Mouse (Mus musculus) MN1 (cell line): ENCODE results near the gene Cables2.

Experiments
- DNase-seq: peaks from one replicate; pipeline ENCODE4 v3.0.0-alpha.2; 2016; ENCODE audit warnings: low spot score

Cables2 gene

DNA sequence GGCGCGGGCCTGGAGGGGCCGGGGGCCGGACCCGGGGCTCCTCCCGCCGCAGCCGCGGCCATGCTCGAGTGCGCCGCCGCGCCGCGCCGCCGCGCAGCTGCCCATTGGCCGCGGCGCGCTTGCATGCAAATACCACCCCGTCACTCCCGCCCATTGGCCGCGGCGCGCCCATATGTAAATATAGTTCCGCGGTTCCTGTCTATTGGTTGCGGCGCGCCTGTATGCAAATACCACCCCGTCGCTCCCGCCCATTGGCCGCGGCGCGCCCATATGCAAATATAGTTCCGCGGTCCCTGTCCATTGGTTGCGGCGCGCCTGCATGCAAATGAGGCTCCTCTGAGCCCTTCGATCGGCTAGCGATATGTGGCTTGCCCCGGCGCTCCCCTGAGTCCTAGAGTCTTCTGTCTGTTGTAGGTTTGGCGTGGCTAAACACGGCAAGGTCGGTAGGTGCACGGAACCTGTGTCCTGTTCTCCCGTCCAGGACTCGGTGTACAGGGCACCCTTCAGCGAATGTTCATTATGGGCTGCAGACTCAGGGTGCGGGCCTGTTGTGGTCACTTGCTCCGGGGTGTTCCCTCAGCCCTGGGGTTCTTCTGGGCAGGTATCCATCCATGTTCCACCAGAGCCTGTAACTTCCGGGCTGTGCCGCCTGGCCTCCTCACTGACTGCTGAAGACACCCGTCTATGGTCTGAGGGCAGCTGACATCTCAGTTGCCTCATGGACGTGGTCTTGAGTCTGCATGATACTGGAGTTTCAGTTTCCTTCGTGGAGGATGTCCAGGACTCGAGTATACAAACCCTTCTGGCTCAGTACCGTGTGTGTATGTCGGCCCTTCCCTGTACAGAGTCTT is at the start of gene Cables2:
Gene Cables2 (minus strand): TSS at position 103 of the 851 bp plus-strand sequence.
- peak; percentile 99 for DNase-seq

DNA sequence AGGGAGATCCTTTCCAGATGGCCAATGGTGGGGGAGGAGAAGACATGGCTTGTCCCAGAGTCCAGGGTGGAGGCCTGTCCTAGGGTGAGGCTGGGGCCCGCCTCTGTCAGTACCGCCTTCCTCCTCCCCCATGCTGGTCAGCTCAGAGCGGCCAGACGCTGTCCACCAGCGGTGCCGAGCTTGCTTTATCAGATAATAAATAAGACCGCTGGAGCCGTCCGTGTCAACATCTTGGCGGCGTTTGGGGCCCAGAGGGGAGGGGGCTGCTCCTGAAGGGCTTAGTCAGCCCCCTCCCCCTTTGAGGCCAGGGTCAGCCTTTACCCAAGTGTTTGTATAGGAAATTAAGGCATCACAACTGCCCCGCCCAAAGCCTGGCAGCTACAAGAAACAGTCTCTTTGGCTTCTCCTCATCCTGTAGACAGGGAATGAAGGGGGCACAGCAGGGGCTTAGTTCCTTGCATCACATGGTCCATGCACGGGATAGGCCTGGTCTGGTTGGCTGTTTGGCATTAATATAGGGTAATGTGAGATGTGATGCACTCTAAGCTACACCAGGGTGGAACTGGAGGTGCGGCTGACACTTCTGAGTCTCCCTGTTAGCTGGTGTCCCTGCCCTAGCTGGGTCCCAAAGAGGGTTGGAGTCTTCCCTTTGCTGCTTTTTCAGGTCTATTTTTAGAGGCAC is 49.5 kb upstream of the Cables2 start:
- DNase-seq, result peak; percentile 63

DNA sequence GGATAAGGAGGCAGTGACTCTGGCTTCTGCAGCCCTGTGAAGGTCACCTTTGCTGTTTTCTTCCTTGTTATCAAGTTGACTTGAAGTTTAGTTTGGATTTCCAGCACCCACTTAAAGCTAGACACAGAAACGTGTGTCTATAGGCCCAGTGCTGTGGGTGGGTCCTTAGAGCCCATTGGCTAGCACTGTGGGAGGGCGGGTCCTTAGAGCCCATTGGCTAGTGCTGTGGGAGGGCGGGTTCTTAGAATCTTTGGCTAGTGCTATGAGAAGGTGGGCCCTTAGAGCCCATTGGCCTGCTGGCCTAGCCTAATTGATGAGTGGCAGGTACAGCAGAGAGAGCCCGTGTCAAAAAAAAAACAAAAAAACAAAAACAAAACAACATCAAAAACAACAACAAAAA is 46.9 kb upstream of the Cables2 start:
- DNase-seq, result no peak

DNA sequence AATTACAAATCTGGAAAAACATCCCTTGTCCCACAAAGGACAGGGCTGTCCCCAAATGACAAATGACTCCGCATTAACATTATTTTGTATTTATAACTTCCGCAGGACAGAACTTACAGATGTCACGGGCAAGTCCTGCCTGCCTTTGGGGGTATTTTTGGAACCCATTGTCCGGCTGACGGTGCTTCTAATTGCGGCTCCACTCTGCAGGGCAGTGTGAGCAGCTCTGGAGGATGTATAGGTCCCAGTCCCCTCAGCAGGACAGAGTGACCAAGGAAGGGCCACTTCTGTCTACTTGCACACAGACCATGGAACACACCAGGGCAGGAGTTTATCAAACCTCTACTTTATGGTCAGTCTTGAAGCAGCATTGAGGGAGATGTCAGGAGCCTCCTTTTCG is 44.3 kb upstream of the Cables2 start:
- DNase-seq, result no peak

DNA sequence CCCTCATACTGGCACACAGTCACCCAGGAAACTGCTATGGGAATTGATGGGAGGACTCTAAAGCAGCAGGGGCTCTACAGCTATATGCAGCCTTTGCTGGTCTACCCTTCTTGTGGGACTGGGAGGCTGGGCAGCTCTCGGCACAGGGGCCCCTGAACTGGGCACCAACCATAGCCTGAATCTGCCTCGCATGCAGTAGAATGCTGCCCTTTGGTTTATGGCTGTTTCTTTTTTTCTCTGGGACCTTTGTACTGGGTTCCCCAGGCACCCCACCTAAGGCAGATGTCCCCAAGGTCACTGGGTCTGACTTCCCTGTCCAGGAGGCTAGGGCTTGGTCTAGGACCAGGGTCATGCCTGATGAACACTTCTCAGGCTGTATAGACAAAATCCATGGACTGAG is 41.0 kb upstream of the Cables2 start:
- no peak for DNase-seq

DNA sequence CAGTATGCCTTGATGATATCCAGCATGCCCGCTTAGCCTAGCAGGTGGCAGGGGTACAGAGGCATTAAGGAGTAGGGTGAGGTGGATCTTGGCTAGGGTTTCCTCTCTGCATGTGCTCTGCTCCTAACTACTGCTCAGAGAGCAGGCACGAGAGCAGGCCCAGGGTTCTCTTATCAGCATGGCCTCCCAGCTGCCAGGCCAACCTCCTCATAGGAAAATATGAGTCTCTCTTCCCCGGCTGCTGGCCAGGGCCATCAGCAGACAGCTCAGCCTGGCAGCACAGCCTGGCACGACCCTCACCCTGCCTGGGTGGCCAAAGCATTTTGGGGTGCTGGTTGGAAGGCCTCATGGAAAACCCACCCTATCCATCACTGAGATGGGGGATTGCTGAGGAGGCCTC is 37.9 kb upstream of the Cables2 start:
- peak; percentile 30 for DNase-seq

DNA sequence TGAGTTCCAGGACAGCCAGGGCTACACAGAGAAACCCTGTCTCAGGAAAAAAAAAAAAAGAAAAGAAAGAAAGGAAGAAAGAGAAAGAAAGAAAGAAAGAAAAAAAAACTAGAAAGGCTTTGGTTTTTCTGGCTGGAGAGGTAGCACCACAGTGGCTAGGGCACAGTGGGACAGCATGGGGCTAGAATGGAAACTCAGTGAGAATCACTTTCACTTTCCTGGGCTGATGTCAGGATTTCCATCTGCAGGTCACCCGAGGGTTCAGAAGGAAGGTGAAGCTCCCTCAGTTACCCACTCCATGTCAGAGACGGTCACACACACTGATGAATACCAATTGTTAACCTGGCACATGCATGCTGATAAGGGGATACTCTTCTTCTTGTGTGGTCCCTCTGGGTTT is 34.4 kb upstream of the Cables2 start:
- DNase-seq, result peak; percentile 27

DNA sequence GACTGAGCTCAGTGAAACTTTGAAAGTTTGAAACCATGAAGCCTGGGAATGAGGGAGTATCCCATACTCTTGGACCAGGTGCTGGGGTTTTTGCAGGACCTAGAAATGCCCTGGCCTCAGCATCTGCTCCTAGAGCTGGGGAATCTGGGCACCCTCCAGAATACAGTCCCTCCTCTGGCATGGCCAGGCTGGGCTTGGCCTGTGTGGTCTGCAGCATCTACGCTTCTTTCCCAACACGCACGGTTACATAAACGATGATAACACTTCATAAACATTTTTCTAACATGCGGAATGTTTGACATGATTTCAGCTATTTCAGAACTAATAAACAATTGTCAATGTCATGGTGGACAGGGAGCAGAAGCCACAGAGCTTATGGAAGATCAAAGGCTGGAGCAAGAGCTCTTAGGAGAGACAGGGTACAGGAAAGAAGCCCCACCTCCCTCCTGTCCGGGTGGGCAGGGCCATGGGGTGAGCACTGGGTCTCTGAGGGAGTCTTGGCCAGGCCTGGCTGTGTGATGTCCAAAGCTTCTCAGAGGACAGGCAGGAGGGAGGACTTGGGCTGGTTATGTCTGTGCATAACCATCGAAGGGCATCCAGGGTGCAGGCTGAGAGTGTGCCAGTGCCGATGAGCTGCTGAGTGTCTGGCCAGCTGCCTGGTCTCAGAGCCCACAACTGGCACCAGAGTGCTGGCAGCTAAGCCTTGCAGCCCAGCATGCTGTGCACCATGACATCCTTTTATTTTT is 33.3 kb upstream of the Cables2 start:
- peak; percentile 29 for DNase-seq

DNA sequence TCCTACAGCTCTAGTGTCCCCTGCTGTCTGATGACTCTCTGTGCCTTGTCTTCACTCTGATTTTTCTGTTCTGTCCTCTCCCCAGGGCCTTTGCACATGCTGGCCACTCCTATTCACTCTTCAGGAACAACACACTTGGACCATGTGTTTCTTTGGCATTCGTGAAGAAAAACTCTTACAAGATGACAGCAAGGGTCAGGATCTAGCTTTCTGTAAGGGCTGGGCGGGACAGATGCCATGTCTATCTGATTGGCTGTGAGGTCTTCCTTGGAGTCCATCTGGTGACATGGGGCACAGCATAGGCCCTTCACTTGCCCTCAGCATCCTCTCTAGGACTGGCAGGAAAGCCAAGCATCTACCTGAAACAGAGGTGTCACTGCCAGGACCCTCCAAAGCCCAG is 32.7 kb upstream of the Cables2 start:
- DNase-seq, result no peak

DNA sequence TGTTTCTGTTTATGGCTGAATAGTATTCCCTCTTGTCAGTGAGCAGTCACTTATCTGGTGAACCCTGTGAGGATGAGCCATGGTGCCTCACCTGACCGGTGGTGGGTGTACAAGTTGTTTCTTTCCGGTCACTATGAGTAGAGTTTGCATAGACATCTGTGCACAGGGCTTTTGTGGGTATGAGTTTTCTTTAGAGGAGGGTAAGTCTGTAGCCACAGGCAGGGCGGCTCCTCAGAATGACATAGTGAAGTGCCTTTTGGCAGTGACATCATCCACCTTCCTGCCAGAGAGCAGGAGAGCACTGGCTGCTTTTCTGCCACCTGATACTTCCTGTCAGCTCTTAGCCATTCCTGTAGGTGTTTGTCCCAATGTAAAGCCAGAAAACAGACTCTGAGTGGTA is 32.2 kb upstream of the Cables2 start:
- no peak for DNase-seq

DNA sequence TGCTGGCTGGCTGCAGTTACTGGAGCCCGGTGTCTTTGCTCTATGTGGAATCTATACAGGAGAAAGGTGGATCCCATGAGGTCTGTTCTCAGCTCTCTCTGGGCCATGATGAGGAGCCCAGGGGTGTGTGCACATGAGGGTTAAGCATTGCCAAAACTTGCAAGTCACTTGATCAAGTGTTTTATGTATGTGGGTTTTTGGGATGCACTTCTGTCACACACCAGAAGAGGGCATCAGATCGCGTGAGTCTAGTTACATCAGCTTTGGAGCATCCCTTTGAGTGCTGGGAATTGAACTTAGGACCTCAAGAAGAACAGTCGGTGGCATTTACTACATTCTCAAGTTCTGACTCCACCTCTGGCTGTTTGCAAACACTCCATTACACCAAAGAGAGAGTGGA is 31.3 kb upstream of the Cables2 start:
- DNase-seq, result no peak

DNA sequence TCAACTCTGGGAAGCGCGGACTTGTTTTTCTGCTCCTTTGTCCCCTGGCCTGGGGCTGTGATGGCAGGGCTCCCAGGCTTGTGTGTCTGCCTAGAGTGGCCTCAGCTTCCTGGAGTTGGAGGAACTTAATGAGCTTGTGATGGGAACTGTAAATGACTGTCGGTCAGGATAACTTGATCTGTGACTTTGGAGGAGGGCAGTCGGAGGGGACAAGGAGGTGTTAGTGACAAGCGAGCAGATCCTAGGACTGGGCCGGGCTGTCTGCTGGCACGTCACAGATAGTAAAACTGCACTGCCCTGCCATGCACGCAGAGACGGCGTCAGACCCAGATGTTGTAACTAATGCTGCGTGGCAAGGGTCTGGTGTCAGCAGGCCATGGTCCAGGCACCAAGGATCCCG is 30.2 kb upstream of the Cables2 start:
- no peak for DNase-seq

DNA sequence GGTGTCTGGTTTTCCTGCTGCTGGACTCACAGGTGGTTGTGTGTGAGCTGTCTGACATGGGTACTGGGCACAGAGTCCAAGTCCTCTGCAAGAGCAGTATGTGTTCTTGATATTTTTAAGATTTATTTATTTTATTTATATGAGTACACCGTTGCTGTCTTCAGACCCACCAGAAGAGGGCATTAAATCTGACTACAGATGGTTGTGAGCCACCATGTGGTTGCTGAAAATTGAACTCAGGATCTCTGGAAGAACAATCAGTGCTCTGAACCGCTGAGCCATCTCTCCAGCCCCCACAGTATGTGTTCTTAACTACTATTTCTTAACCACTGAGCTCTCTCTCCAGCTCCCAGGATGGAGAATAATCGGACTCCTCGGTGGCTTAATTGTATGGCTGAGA is 28.9 kb upstream of the Cables2 start:
- DNase-seq, result no peak

DNA sequence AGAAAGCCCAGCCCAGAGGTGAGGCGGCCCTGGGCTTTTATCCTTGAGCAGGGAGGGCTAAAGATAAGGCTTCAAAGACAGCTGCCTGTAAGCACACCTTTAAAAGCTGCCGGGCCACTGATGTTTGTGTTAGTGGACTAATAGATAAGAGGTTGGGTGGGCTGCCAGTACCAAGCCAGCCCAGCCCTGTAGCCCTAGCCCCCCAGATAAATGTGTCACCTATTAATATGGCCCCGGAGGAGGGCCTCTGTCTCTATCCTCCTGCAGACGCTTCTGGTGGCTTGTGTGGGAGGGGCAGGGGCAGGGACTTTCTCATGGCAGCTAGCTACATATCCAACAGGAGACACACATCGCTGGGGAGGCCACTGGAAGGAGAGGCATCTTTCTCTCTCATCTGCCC is 27.5 kb upstream of the Cables2 start:
- no peak for DNase-seq

DNA sequence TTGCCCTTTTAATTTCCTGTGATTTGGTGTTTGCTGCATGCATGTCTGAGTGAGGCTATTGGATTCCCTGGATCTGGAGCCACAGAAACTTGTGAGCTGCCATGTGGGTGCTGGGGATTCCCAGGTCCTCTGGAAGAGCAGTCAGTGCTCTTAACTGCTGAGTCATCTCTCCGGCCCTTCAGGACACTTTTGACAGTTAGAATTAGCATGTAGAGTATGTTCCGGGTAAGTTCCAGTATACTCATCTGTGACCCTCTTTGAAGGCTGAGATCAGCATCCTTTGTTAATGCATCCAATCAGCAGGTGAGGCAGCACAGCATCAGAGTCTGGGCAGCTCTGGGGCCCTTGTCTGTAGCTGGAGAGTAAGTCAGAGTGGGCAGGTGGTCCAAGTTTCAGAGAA is 27.0 kb upstream of the Cables2 start:
- DNase-seq, result peak; percentile 25

DNA sequence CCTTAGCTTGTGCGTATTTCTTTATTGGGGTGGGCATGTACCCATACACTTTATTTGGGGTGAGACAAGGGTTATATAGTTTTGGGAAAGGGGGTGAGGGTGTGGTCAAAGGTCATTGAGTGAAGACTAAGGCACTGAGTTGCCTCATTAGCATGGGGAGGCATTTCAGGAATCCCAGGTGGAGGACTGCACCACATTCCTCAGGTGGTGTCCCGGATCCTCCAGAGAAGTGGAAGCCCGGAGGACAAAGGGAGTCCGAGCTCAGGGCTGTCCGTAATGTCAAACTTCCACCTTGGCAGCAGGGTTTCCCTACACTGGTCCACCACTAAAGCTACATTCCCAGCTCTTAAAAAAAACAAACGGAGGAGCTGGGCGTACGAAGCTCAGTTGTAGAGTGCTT is 19.6 kb upstream of the Cables2 start:
- DNase-seq, result no peak

DNA sequence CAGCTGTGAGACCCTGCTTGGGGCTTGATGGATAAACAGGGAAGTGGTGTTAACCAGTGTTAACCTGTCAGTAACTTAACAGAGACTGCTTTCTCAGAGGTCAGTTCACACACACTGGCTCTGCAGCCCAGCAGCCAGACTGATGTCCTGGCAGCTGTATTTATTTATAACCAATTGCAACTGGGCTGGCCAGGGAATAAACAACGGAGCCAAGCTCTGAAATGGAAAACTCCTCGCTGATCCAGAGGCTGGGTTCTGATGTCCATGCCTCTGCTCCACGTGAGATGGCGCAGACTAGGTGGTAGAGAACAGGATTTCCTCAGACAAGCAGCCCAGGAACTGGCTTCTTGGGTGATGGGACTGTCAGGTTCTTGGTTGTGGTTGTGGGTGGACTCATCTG is 18.7 kb upstream of the Cables2 start:
- DNase-seq, result no peak

DNA sequence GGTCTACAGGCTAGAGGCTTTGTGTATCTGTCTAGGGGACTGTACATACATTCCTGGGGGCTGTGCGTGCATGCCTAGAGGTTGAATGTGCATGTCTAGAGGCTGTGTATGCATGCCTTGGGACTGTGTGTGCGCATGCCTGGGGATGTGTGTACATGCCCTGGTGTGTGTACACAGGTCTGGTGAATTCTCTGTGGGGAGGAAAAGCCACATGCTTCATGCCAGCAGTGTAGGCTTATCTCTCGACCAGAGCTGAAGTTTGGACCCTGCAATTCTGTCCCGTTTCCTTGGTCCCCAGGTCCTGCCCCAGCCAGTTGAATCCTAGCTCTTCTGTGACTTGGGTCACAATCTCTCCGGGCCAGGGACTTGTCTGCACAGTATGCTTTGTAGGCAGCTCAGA is 18.3 kb upstream of the Cables2 start:
- DNase-seq, result no peak

DNA sequence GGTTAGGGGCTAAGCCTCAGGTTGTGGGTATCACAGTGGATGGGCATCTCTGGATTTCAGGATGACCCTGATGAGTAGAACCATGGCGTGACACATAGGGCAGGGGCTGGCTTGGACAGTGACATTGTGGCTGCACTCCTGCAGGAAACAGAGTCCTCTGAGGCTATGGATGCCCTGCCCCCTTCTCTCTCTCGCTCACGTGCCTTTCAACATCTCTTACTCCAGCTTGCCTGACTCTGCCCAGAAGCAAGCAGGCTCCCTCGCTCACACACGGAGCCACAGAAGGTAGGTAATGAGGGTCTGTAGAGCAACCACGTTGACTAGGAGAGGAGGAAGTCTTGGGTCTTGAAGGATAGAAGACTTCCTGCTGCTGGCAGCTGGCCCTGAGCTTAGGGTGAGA is 17.2 kb upstream of the Cables2 start:
- DNase-seq, result no peak

DNA sequence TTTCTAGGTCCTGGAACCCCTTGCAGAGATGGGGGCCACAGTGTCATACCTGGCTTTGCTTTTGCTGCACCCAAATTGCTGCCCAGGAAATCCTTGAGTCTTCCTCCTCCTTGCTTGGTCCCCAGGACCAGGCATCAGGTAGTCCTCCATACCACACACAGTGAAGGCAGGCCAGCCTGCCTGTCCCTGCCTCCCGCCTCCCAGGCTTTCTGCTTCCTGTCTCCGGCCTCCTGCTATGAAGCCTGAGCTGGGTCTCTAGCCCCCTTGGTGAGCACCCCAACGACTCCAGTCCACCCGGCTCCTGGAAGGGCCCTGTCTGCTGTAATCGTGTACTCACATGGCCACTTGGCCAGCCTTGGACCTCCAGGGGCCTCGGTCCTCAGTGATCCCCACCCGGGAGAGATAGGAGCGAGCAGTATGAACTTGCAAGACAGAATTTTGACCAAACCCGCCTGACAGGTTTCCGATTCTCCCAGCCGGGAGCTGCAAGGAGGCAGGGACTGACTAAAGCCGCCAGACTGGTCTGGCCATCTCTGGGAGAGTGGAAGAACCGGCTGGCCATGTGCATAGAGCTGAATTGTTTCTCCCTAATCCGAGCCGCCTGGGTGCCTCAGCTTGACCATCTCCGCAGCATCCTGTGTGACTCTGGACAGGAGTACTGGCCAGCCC is 16.3 kb upstream of the Cables2 start, which contains the start of gene Rbbp8nl:
Gene Rbbp8nl (minus strand): TSS at position 440 of the 669 bp plus-strand sequence.
- no peak for DNase-seq

DNA sequence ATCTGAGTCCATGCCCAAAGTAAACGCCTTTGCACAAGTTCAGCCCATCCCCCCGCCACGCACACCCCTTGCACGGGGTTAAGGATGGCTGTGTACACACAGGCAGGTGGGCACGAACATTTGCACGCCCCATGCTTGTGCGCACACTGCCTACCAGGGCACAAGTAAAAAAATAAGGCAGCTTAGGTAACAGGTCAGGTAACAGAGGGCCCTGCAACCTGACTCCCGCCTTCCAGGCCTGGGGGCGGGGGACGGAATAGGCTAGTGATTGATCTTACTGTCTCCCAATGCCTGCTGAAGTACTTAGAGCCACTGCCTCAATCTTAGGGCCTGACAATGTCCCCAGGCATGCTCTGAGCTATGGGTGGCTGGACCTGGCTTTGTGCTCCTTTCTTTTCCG is 15.7 kb upstream of the Cables2 start:
- no peak for DNase-seq

DNA sequence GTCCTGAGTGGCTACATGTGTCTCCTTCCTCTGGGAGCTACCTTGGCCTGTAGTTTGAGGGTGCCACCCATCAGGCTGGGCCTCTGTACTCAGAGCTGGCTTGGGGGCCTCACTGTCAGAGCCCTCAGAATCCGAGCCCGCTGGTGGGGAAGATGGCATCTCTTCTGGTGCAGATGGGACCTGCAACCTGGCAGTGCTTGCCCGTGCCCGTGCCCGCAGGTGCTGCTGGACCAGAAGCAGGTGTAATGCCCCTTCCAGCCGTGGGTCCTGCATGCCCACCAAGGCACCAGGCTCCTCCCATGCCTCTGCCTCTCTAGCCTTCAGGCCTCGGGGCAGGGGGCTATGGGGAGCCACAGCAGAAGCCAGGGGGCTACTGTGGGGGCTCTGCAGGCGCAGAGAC is 6.0 kb upstream of the Cables2 start:
- no peak for DNase-seq
